Mouse (Mus musculus) regulatory T cell (primary cell): ENCODE results near the gene Hrc.

ENCODE experiments used
- in situ Hi-C: fragments of 300-600 bp; cut with MboI, MseI; formaldehyde crosslinking; loops from one replicate; pipeline ENCODE4 v1.15.1; 2025; ENCODE audit warnings: high pct_unique_total_duplicates

Hrc gene

GRCm38 (mm10) chr7:45335056-45335455 is at the start of gene Hrc:
Gene Hrc (plus strand): TSS chr7:45335290.
- in situ Hi-C loops = no loop called here

GRCm38 (mm10) chr7:45286486-45286885 is 48.6 kb upstream of the Hrc start:
- in situ Hi-C loops = no loop called here

GRCm38 (mm10) chr7:45296626-45297025 is 38.5 kb upstream of the Hrc start:
- in situ Hi-C loops = no loop called here

DNA sequence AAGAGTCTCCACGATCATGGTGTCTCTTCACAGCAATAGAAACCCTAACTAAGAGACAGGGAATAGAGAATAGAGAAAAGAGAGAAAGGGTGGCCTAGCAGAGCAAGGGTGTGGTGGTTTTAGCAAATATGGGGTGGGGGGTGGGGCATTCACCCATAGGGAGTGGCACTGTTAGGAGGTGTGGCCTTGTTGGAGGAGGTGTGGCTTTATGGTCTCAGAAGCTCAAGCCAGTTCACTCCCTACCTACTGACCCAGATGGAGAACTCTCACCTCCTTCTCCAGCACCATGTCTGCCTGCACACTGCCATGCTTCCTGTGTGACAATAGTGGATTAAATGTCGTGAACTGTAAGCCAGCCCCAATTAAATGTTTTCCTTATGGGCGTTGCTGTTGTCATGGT is 37.5 kb upstream of the Hrc start:
- in situ Hi-C loops = no loop called here

GRCm38 (mm10) chr7:45299752-45300151 is 35.3 kb upstream of the Hrc start:
- in situ Hi-C loops = loop anchor here (5.0 kb wide), 1 partner anchor 103 kb away; no protein-coding TSS in a partner anchor

- in situ Hi-C loops = loop anchor here (5.0 kb wide), 1 partner anchor 102 kb away; no protein-coding TSS in a partner anchor
Observed at GRCm38 (mm10) chr7:45300270-45300669, 34.8 kb upstream of the Hrc start.

- in situ Hi-C loops = loop anchor here (5.0 kb wide), 1 partner anchor 100 kb away; no protein-coding TSS in a partner anchor
Observed at GRCm38 (mm10) chr7:45302626-45303025, 32.5 kb upstream of the Hrc start.

- in situ Hi-C loops = loop anchor here (5.0 kb wide), 1 partner anchor 97 kb away; no protein-coding TSS in a partner anchor
Observed at GRCm38 (mm10) chr7:45304869-45305268, 30.2 kb upstream of the Hrc start.

DNA sequence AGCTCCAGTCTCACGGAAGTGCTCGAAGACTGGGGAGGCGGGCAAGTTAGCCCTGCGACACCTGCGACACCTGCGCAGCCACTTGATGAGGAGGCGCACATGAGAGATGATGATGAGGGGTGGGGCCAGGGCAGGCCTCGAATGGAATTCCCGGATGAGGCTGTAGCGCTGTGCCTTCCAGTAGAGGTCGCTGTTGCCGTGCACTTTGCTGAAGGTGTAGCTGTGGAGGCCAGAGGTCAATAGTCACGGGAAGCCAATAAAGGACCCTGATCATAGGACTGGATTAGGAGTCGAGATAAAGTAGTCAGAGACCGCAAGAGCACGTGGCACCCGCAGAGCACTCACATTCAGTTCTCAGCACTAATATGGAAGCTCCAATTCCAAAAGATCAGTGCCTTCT is 29.8 kb upstream of the Hrc start:
- in situ Hi-C loops = no loop called here

- in situ Hi-C loops = no loop called here
Observed at GRCm38 (mm10) chr7:45308551-45309240, 26.4 kb upstream of the Hrc start.

DNA sequence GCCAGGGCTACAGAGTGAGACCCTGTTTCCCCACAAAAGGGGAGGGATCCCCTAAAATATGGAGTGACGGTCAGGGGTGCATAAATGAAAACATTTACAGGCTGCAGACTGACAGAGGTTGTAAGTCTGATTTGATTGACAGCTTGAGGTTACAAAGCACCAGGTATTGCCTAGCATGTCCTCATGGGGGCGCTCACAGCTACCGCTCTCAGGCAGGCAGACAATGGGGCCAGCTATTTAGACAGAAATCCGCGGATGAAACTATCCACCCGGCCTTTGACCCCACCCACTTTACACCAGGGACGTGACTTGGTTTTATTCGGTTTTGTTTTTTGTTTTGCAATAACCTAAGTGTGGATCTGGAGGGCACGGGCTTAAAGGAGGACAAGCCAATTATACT is 25.6 kb upstream of the Hrc start:
- in situ Hi-C loops = no loop called here

DNA sequence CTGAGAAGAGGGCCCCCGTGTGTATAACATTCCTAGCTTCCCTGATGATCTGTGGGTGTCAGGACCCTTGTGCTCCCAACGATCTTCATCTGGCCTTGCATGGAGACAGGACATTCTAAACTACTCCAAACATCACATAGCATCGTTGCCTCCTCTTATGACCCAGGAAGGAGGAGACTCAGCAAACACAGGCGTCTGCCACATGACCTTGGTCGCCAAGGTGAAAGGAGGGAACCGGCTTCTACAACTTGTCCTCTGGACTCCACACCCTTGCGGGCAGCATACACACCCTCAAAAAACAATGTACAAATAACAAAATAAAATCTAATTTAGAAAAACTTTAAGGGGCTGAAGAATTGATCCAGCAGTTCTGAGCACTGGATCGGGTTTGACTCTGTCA is 23.1 kb upstream of the Hrc start:
- in situ Hi-C loops = no loop called here

DNA sequence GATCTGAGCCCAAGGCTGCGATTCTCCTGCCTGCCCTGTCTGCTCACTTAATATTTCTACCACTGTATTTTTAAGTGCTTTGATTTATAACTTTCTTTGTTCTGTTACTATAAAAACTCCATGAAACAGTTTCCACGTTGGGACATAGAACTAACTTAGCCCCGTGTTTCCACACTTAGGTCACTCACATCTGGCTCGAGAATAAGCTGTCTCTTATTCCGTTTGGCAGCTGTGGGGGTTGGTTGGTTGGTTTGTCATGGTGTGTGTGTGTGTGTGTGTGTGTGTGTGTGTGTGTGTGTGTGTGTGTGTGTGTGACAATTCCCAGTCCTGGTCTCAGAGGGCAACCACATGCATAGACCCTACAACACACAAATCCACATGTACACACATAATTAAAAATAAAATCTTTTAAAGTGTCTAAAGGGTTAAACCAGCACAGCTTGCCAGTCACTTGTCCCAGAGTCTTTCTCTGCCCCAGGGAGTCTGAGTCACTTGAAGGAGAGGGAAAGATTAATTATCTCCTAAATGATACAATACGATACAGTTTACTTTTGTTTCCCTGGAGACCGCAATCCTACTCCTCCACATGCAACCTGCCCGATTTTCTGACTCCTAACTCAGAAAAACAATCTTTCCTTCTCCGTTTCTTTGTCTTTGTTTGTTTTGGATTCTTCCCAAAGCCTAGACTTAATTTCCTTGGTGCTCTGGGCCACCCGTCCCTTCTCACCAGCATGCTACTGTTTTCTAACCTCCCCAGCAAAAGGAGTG is 22.2 kb upstream of the Hrc start:
- in situ Hi-C loops = no loop called here

DNA sequence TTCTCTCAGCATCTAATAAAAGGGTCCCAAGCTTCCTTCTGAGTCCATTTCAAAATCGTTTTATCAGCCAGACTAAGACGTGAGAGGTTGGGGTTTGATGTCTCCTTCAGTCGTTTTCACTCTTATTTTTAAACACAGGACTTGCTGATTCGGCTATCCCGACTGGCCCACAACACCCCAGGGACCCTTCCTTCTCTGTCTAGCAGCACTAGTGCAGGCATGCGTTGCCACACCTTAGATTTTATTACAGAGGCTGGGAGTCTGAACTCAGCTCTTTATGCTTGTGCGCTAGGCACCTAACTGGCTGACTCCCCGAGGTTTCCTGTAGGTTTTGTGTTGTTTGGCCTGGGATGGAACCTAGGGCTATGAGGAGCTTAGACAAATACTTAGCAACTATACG is 21.6 kb upstream of the Hrc start:
- in situ Hi-C loops = no loop called here

DNA sequence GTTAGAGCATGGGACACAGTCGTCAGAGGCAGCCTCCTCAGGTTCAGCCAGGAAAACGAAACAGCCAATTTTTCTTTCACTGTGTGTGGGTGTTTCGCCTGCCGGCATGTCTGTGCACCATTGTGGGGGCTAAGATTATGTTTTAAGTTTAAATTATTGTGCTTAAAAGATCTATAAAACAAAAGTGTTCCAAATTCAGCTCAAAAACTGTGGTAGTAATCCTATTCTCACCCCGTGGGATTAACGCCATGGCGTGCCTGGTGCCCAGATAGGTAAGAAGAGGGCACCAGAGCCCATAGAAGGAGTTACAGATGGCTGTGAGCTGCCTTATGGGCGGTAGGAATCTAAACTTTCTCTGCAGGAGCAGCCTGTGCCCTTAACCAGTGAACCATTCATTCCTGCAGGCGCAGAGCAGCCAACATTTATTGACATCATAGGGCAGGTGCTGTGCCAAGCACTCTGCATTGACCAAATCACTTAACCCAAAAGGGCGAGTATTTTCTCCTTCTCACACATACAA is 19.8 kb upstream of the Hrc start:
- in situ Hi-C loops = no loop called here

DNA sequence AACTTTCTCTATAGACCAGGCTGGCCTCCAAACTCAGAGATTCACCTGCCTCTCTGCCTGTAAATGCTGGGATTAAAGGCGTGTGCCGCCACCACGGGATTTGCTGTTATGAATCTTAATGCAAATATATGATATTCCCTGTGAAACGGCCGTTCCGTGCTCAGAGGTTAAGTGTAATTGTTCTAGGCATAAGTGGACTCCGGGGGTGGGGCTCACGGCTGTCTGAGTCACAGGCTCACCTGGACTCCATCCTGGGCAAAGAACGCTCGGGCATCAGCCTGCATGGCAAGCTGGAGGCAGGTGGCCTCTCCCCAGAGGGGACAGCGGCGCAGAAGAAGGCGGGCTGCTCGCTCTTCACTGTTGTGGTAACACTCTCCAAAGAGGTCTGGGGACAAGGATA is 18.6 kb upstream of the Hrc start:
- in situ Hi-C loops = no loop called here

DNA sequence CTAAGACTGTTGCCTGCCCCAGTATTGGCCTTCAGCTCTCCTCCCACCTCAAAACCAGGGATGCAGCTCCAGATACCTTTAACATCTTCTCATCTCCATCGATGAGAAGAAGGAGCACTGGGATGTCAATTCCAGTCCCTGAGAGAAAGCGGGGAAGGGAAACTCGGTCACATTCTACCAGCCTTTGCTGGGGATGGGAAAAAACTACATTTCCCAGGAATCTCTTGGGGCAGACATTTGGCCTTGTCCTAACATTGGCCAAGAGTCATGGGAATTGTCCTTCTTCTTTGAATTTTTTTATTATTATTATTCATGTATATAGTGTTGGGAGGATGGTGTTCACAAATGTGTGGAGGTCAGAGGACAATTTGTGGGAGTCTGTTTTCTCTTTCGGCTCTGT is 12.8 kb upstream of the Hrc start:
- in situ Hi-C loops = no loop called here

GRCm38 (mm10) chr7:45323069-45323468 is 12.0 kb upstream of the Hrc start:
- in situ Hi-C loops = no loop called here

GRCm38 (mm10) chr7:45325800-45326199 is 9.3 kb upstream of the Hrc start:
- in situ Hi-C loops = no loop called here

- in situ Hi-C loops = no loop called here
Observed at GRCm38 (mm10) chr7:45328841-45329475, 6.1 kb upstream of the Hrc start.

DNA sequence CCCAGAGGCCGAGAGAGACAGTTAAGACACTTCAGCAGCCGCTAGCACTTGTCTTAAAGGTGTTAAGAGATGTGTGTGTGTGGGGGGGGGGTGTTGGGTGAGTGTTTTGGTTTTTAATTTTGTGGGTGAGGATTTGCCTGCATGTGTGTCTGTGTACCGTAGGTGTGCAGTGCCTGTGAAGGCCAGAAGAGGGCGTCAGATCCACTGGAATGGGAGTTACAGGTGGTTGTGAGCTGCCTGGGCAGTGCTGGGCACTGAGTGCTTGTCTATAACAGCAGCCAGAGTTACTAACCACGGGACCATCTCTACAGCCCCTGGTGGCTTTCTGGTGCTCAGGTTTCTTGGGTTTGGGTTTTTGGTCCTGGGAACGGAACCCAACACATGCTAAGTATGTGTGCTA is 3.6 kb upstream of the Hrc start:
- in situ Hi-C loops = no loop called here

DNA sequence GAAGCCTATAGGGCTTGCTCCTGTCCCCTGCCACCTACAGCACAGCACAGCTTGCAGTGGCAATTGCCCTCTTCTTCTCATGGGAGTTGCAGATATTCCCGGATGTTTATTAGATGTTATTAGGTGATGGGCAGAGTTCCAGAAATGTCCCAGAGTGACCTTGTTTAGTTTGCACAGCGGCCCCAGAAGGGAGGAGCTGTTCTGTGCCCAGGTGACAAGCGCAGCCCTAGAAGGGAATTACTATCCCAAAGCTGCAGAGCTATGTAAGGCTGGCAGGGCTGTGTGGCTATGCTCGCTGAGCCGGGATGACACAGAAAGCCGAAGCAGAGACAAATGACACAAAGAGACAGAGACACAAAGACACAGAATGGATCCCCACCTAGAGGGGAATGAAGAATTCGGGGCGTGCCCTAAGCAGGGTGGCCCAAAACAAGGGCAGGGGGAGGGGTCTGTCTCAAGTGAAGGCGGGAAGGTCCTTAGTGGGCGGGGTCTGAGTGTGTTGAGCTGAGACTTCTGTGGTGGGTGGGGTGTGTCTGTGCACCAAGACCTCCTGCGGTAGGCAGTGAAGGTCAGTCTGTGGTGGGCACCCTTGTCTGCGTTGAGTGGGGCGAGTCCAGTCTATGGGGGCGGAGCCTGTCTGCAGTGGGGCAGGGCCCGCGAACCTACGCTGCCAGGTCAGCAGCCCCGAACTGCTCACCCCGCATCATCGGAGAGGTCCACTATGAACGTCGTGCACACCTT is 2.2 kb upstream of the Hrc start:
- in situ Hi-C loops = no loop called here
